Mouse (Mus musculus) CH12.LX (cell line): Measurements from ENCODE around the gene Pitpnm3.

Experiments
- CTCF ChIP-seq, 2 experiments: IDR thresholded peaks in 1 of 2; conservative IDR thresholded peaks in 1 of 2; 2 replicates each; pipeline ENCODE4 v1.5.1; 2011 to 2012; ENCODE audit warnings: low read depth in 2 of 2, low read length in 2 of 2, improper control_type of control experiment in 1 of 2, inconsistent platforms in 1 of 2, mild to moderate bottlenecking in 1 of 2, moderate library complexity in 1 of 2
- EP300 ChIP-seq: IDR thresholded peaks from 2 replicates; pipeline ENCODE4 v1.6.1; 2011; ENCODE audit warnings: low read length, improper control_type of control experiment
- HCFC1 ChIP-seq: IDR thresholded peaks from 2 replicates; pipeline ENCODE4 v1.6.1; 2012; ENCODE audit warnings: low read depth, mild to moderate bottlenecking, inconsistent platforms, low read length, improper control_type of control experiment
- JUN ChIP-seq: IDR thresholded peaks from 2 replicates; pipeline ENCODE4 v1.6.1; 2011; ENCODE audit warnings: low read depth, mild to moderate bottlenecking, low read length, improper control_type of control experiment, moderate library complexity; ENCODE audit not compliant: insufficient read depth
- MEF2A ChIP-seq: IDR thresholded peaks from 2 replicates; pipeline ENCODE4 v1.6.1; 2014; ENCODE audit warnings: low read depth, mild to moderate bottlenecking, inconsistent platforms, low read length, improper control_type of control experiment, borderline replicate concordance
- POLR2A ChIP-seq: IDR thresholded peaks from 2 replicates; pipeline ENCODE4 v1.6.1; 2011; ENCODE audit warnings: low read depth, mild to moderate bottlenecking, improper control_type of control experiment, low read length
- TCF12 ChIP-seq: IDR thresholded peaks from 2 replicates; pipeline ENCODE4 v1.6.1; 2014; ENCODE audit warnings: low read depth, mild to moderate bottlenecking, inconsistent platforms, low read length, improper control_type of control experiment
- UBTF ChIP-seq: IDR thresholded peaks from 2 replicates; pipeline ENCODE4 v1.6.1; 2012; ENCODE audit warnings: low read depth, mild to moderate bottlenecking, inconsistent platforms, low read length, improper control_type of control experiment, moderate library complexity
- ZNF384 ChIP-seq: IDR thresholded peaks from 2 replicates; pipeline ENCODE4 v1.6.1; 2012; ENCODE audit warnings: low read depth, low read length, improper control_type of control experiment, inconsistent platforms

GRCm38 (mm10) chr11:72173506-72173905 lies 37.9 kb upstream of the Pitpnm3 start:
- TF ChIP-seq TCF12, result no peak
- TF ChIP-seq ZNF384, result no peak
- no peak for TF ChIP-seq JUN
- no peak for TF ChIP-seq UBTF
- TF ChIP-seq CTCF (conservative IDR thresholded peaks at IDR 0.05 in 1 of 2, IDR thresholded peaks at IDR 0.05 in 1 of 2; ENCODE audit: low read depth in 2 of 2, low read length in 2 of 2), result no peak
- no peak for TF ChIP-seq HCFC1
- no peak for TF ChIP-seq MEF2A
- no peak for TF ChIP-seq POLR2A
- no peak for TF ChIP-seq EP300
